Mouse (Mus musculus) lung, postnatal 36 days (tissue): ENCODE measurements at regions not wholly inside any gene's neighbourhood (a gene's known extent, or its start where the extent isn't known, plus 50 kb on each side); places are given as distances from the start of the nearest gene placed in this dataset.
A peak's percentile ranks its signal among the peaks of the same experiment; 100 is the strongest.

Experiments
- DNase-seq: peaks from one replicate; pipeline ENCODE4 v3.0.0; 2022; ENCODE audit warnings: mixed read lengths

DNA sequence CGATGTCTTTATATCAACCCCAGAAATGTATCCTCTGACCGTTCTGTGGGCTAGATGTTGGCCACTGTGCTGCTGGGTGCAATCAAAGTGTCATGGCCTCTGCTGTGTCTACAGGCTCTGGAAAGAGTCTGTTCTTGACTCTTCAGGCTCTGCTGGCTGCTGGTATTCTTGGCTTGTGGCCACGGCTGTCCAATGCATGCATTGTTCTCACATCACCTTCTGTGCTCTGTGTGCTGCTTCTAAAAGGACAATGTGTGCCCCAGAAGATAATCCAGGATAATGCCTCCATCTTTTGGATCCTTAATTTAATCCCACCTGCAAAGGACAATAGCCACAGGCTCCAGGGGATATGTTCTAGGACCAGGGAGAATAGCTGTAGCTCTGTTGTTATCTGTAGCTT, 77.5 kb upstream of the Dapl1 start:
- DNase-seq = peak; percentile 75

DNA sequence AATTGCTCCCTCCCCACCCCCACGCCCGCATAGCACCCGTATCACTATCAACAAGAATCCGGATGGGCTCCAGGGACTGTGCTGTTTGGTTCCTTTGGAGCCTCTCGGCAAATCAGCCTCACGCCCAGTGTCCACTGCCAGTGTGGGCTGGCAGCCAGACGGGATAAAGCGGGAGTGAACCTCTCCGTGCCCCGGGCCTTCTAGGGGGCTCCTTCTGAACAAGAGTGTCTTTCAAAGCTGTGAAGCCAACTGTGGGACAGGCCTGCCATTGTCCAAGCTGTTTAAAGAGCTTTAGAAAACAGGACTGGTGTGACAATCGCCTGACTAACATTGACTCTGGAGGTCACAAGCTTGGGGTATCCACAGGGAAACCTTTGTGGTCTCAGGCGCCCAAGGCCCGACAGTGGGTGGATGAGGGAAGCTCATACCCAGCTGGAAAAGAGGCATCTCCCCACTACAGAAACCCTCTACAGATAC, 76.9 kb upstream of the Dapl1 start:
- DNase-seq = peak; percentile 70

DNA sequence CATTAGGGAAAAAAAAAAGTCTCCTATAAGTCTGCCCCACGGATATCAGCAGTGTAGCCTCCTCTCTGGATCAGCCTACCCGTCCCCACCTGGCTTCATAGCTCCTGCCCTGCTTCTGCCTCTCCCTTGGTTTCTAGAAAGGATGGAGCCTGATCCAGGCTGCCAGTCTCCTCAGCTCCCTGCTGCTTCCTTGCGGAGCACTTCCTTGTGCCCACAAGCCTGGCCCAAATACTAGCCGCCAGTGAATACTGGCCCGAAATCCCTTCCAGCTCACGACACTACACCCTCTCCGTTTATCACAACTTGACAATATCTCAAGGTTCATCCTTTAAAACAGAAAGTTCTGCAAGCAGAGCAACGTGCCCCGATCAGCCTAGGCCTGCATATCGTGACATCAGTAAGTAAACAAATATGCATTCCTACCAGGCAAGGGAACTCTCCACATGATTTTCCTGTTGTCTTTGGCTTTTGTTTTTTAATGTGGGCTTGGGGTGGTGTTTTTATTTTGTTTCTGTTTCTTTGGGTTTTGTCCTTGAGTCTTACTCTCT, 76.3 kb upstream of the Dapl1 start:
- peak; percentile 53 for DNase-seq

DNA sequence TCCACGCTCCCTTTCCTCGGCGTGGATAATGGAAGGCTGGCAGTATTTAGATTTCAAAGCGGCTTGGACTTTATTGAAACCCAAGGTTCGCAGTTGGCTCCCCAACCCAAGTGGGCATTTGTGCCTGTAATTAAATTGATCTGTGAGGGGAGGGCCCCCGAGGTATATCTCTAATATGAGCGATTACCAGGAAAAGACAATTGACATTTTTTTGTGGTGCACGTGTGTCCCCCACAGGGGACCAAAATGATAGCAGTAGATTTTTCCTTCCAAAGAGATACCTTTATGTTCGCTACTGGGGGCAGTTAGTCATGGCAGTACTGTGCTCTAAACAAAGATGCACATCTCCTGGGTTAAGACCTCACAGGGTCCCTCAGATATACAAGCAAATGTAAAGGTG, 69.8 kb upstream of the Dapl1 start:
- DNase-seq = no peak

DNA sequence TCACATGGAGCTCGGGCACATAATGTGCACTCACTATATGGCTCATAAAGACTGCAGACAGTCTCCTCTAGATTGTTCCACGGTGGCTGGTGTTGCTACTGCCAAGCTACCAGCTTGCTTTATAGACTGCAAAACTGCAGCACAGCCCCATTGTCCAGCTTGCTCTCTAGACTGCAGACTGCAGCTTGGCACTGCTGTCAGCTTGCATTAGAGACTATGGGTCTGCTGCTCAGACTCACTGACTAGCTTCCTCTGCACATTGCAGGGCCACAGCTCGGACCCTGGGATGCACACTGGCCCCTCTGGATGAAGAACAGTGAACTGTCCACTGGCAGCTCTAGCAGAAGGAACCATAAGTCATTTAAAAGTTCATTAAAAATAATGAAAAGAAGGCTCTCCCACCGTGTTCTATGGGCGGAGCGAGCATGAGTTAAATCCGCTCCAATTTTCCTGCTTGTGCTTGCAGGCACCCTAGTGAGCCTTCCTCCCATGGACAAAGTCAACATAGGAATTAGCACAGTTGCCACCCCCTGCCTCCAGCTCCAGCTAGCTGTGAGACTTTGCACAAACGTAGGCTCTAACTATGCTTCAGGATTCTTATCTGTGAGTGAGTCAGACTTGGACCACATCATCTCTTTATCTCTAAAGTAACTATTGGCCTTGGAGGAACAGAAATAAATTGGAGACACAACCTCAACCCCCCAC, 67.8 kb upstream of the Dapl1 start:
- no peak for DNase-seq

DNA sequence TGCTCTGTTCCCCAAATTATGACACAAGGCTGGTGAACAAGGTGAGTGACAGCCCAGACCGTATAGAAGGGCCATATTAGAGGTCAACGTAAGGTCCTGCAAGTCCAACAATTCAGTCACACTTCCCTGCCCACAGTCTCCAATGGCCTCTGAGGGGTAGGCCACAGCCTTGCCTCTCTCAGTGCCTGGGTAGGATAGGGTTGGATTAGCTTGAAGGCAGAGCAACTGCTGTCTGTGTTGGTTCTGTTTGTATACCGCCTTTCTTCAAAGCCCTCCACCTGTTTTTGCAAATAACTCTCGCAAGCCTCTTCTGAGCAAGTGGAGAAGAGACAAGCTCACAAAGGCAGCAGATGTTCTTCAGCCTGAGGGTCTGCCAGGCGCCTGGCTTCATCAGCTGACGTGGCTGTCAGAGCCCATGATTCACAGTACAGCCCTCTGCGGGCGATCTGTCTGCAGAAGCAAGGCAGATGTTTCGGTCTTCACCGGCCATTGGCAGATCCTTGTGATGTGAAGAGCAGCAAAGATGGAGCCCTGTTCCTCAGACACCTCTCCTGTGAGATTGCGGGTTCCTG, 67.0 kb upstream of the Dapl1 start:
- DNase-seq = no peak

DNA sequence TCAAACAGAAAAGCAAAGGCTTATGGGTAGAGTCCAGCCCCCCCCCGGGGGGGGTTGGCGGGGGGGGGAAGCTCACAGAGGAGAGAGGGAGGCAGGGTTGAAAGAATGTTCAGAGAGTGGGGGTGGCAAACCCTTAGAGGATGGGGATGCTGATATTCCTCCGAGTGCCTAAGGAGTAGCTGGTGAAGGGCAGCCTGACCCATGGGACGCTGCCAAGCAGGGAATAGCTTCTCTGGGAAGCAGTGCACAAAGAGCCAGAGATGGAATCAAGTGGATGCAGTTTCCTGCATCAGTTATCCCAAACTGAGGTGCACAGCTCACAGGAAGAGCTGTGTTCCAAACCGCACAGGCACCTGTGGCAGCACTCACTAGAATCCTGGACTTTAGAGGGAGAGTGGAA, 64.0 kb upstream of the Dapl1 start:
- DNase-seq = no peak

DNA sequence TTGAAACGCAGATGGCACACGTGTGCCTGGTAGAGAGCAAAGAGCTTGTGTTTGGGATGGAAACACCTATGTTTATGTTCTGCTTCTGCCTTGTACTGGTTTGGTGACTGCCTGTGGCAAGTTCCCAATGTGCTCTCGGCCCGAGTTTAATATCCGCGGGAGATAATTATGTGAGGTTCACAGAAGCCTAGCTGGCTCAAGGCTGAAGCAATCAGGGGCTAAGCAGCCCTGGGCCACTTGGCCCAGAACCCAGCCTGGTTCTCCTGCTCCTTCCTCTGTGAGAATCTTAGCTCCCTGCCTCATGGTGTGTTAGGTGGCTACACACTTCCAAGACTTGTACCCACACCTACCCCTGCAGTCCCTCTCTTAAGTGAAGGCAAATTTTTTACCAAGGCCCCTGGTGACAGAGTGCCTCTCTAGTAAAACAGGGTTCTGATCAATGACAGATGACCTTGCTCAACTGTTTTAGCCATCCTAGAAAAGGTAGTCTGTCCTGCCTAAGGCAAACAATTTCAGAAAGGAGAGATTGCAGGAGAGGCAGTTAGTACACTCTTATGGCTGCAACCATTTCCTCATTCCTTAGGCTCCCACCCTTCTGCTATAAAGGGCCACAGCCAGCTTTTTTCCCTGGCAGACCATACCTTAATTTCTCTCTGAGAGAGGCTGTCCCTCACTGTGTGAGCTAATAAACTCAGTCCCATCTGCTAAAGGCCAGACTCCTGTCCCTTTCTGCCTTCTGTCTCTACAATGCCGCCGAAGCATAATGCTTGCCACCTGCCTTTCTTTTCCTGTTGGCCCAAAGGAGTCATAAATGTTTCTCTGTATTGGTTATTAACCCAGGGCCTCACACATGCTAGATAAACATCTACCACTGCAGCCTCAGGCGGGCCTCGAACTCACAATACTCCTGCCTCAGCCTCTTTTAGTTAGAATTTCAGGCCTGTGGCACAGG, 61.9 kb upstream of the Dapl1 start:
- DNase-seq = peak; percentile 5

DNA sequence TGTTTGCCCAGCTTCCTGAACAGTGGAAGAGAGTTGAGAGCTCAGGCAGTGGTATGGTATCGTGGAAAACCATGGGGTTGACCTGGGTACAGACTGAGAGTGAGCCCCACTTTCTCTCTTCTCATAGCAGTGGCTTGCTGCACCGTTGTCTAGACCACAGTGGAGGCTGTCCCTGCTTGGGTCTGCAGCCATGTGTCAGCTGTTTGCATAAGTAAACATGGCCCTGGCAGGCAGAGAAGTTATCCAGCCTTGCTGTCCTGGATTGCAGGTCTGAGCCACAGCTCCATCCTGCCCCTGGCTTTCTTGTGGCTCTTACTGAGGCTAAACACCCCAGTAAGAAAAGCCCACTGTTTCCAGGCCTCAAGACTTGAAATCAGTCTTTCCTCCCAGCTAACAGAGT, 60.2 kb upstream of the Dapl1 start:
- peak; percentile 8 for DNase-seq

DNA sequence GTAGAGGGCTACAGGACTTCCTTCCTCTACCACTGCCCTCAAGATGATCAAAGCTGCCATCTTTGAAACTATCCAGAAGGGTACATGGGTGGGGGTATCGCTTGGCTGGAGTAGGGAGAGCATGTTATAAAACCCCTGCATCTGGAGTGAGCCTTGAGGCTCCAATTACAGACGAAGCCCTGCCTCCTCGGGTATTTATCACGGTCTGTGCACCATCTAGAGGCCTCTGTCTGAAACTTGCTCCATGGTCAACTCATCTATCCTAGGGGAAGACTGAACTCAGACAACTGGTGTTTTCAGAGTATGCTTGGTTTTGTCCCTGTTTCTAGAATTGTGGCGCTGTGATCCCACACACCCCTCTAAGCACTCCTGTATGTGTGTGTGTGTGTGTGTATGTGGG, 59.7 kb upstream of the Dapl1 start:
- DNase-seq = peak; percentile 70

DNA sequence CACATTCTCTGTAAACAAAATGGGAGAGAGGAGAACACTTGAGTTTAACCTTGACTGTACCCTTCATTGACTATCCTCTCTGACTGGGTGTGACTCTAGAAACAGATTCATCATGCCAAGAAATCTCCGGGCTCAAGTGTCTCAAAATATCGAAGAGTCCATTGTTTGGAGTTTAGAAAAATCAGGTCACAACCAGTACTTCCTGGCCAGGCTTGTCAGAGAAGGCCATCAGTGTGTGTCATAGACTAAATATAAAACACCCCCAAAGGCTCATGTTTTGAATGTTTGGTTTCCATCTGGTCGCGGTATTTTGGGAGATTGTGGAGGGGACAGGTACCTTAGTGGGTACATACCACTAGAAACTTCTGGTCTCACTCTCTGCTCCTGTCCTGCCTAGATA, 58.6 kb upstream of the Dapl1 start:
- DNase-seq = no peak

DNA sequence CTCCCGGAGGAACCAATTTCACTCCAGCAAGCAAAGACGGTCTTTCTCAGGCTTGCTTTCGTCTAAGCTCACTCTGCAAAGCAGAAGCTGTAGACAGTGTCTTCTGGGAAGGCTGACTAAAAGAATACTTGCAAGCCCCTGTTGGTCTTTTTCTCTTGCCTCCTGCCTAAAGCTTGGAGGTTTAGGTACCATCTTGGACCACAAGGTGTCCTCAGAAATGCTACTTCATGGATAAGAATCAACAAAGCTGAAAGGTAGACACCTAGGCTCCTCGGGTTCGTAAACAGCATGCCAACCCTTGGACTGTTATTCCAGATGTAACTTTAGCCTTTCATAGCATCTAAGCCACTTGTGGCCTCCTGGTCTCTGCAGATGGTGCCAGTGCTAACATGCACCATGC, 53.0 kb upstream of the Dapl1 start:
- DNase-seq = no peak

DNA sequence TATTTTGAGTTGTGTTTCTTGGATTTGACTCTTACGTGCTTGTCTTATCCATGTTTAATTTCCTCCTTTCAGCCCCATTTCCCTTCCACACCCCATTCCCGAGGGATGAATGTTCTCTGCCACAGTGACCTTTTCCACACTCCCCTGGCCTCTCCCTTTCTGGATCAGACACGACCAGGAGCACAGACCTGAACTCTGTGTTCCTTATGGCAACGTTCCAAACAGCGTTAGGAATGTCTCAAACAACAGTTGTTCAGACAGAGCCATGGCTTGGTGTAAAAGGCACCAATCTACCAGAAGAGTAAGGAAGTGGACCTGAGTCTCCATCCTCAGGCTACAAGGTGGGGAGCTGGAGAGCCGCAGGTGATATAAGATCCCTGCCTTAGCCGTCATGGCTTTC, 52.6 kb upstream of the Dapl1 start:
- DNase-seq = peak; percentile 21
